ENCODE assay signal across 8 mouse cellular contexts in genomic region chr5:93163541-93163940, GRCm38 (mm10). TPM values are rescaled to one million over a fixed set of nuclear protein-coding genes. Genes with fewer than 3 reads are reported as not detected.
A peak's percentile ranks its signal among the peaks of the same experiment; 100 is the strongest.
DNase-seq lines count a peak whose midpoint lies in the region; ATAC-seq and TF ChIP-seq lines count a peak whose summit lies in the region.

No protein-coding gene starts in this region.

- ATAC-seq in Patski, result peak; percentile 45
- ATAC-seq in intestine, postnatal 0 days, result no peak

- H3K36me3 ChIP-seq in intestine, postnatal 0 days (ENCODE audit: control insufficient read depth, insufficient read depth), result peaks cover 70% of the 10 kb centered on the region

- H3K4me3 ChIP-seq in intestine, postnatal 0 days (ENCODE audit: low read depth, low read length), result no peak overlapping the region

- peak; percentile 68 for DNase-seq in layer of hippocampus, adult 11-12 months (ENCODE audit: low spot score)
- DNase-seq in layer of hippocampus, postnatal 36 days, result no peak
- peak; percentile 25 for DNase-seq in CD4-positive helper T cell, adult 2 months (ENCODE audit: low read depth, low spot score)
- DNase-seq in Patski (ENCODE audit: low read depth, low spot score), result no peak
- DNase-seq in embryo, embryonic 11 days, result peak; percentile 71
- DNase-seq in mesoderm, embryonic 11.5 days (ENCODE audit: low read depth, low spot score), result peak; percentile 54
- DNase-seq in ovary, postnatal 10 days (ENCODE audit: low spot score), result no peak

- H3K27me3 ChIP-seq in Patski, result no peaks in the 10 kb centered on the region
- H3K27me3 ChIP-seq in intestine, postnatal 0 days (replicated peaks; ENCODE audit: control insufficient read depth, insufficient read depth, low read length), result no peaks in the 10 kb centered on the region

- H3K9me3 ChIP-seq in intestine, postnatal 0 days (ENCODE audit: control insufficient read depth), result no peaks in the 10 kb centered on the region

- H3K9ac ChIP-seq in intestine, postnatal 0 days (ENCODE audit: low read depth, low read length), result no peak overlapping the region

- H3K4me2 ChIP-seq in intestine, postnatal 0 days (replicated peaks; ENCODE audit: low read depth), result no peak overlapping the region

- no peak overlapping the region for H3K27ac ChIP-seq in intestine, postnatal 0 days (ENCODE audit: low read depth, low read length)

- WGBS in intestine, postnatal 0 days, result 87% methylated on average over 3 of the region's 3 CpGs

- POLR2A ChIA-PET in Patski (lab: Charles Lee), result no interaction called here

- CTCF ChIA-PET in Patski (lab: Charles Lee), result interaction anchor here (1.0 to 2.8 kb wide), 3 partner anchors 13 to 176 kb away, joined by 3 to 7 read pairs (median 3); no protein-coding TSS in a partner anchor

- in situ Hi-C loops in Patski (cut with MboI; ENCODE audit: low pct_unique_long_range_greater_than_20kb), result loop anchor here (5.0 to 10.0 kb wide), 3 partner anchors 71 to 481 kb away; partner anchors contain the start of genes Sept11 and Shroom3

- peak; percentile 70 for TF ChIP-seq CTCF in Patski (IDR thresholded peaks at IDR 0.05)
- TF ChIP-seq CTCF in intestine, postnatal 0 days (IDR thresholded peaks at IDR 0.05; ENCODE audit: low read depth), result peak; percentile 79

- H3K4me1 ChIP-seq in intestine, postnatal 0 days (replicated peaks; ENCODE audit: control insufficient read depth, insufficient read depth, low read length), result no peaks in the 10 kb centered on the region

RNA-seq across cellular contexts. Expression of gene Ccni, which starts 42.8 kb away (rescaled TPM):
- 100 to 1,000 TPM; 261 to 273 TPM for total RNA-seq in layer of hippocampus, postnatal 36 days (2021)
- 239 TPM for polyA plus RNA-seq in Patski (2021)
- polyA plus RNA-seq in intestine, postnatal 0 days (2015; fragmentation: Nextera tagmentation; extraction: Ambion mirVana), result 68.1 and 71.0 TPM in 2 replicates

RNA-seq across cellular contexts. Expression of gene 2010109A12Rik, which starts 42.8 kb away (rescaled TPM):
- 1 to 10 TPM; 1.9 to 2.4 TPM for total RNA-seq in layer of hippocampus, postnatal 36 days (2021)
- polyA plus RNA-seq in Patski (2021), result 0.17 TPM
- polyA plus RNA-seq in intestine, postnatal 0 days (2015; fragmentation: Nextera tagmentation; extraction: Ambion mirVana), result 1.0 and 1.3 TPM in 2 replicates

Comparison
In these comparisons a context has a peak if more than half of its experiments do, and no peak if none do; other contexts are left out.
1. DNase-seq: peak in layer of hippocampus, adult 11-12 months (single experiment), CD4-positive helper T cell, adult 2 months (single experiment), embryo, embryonic 11 days (single experiment) and mesoderm, embryonic 11.5 days (single experiment); none in layer of hippocampus, postnatal 36 days (0 of 2), Patski (single experiment) and ovary, postnatal 10 days (single experiment).